Mouse (Mus musculus): ENCODE data around the gene Tmigd3. TPM values are rescaled to one million over a fixed set of nuclear protein-coding genes. Genes with fewer than 3 reads are reported as not detected.

Tmigd3 gene
- polyA plus RNA-seq, 1 experiment from 2014 or later = not detected

DNA sequence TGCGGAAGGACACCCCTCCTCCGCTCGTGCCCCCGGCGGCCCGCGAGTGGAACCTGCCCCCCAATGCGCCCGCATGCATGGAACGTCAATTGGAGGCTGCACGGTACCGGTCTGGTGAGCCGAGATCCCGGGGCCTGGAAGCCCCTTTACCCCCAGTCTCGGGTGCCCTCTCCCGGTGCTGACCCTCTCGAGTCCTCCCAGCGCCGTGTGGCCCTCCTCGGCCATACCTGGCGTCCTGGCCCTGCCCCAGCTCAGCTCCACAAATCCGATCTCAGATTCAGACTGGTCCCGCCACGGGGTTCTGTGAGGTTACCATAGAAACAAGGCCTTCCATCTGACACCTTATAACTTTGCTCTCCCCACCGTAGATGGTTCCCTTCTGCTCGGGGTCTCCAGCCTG, 88.9 kb downstream of the Tmigd3 start:
- H3K36me3 ChIP-seq (ENCODE audit: control insufficient read depth, insufficient read depth, low read length) = peaks cover 14% of the 10 kb centered on the region
- peak overlapping the region; percentile 80 for H3K4me3 ChIP-seq (ENCODE audit: low read length)
- peaks cover 18% of the 10 kb centered on the region for H3K4me1 ChIP-seq (replicated peaks; ENCODE audit: control insufficient read depth, insufficient read depth, low read length)
- peak; percentile 61 for ATAC-seq (ENCODE audit: low read depth)
- no peaks in the 10 kb centered on the region for H3K9me3 ChIP-seq (ENCODE audit: control insufficient read depth, low read length)
- H3K27me3 ChIP-seq (ENCODE audit: control insufficient read depth, insufficient read depth, low read depth, low read length) = no peaks in the 10 kb centered on the region
- H3K27ac ChIP-seq (ENCODE audit: low read length) = peak overlapping the region; percentile 26; the same call in 1 of the 2 replicates
- H3K9ac ChIP-seq (ENCODE audit: low read length) = peak overlapping the region; percentile 83
- 1% methylated on average over 26 of the region's 26 CpGs for WGBS
- H3K4me2 ChIP-seq (ENCODE audit: low read depth, low read length) = peak overlapping the region; percentile 83

- Histone ChIP-seq H3K27ac (ENCODE audit: low read length) (peak within 1 kb of the TSS; percentile 87), H3K4me3 (ENCODE audit: low read length) (peak within 1 kb of the TSS; percentile 80), H3K36me3 (ENCODE audit: control insufficient read depth, insufficient read depth, low read length) (peaks cover 18% of the 10 kb centered on the region), H3K9ac (ENCODE audit: low read length) (peak within 1 kb of the TSS; percentile 97), H3K27me3 (ENCODE audit: control insufficient read depth, insufficient read depth, low read depth, low read length) (no peaks in the 10 kb centered on the region), H3K9me3 (ENCODE audit: control insufficient read depth, low read length) (no peaks in the 10 kb centered on the region), H3K4me2 (ENCODE audit: low read depth, low read length) (peak within 1 kb of the TSS; percentile 83), H3K4me1 (replicated peaks; ENCODE audit: control insufficient read depth, insufficient read depth, low read length) (peaks cover 18% of the 10 kb centered on the region)
- 3% methylated on average over 6 of the region's 6 CpGs for WGBS
- ATAC-seq (ENCODE audit: low read depth) = no peak
Measured at GRCm38 (mm10) chr3:105959999-105960398, 89.3 kb downstream of the Tmigd3 start, which contains the start of gene Atp5f1. TSS of gene Atp5f1 (minus strand) at chr3:105960099.

- no peaks in the 10 kb centered on the region for H3K27me3 ChIP-seq (ENCODE audit: control insufficient read depth, insufficient read depth, low read depth, low read length)
- H3K4me1 ChIP-seq (replicated peaks; ENCODE audit: control insufficient read depth, insufficient read depth, low read length) = peaks cover 18% of the 10 kb centered on the region
- no peak overlapping the region for H3K27ac ChIP-seq (ENCODE audit: low read length)
- H3K36me3 ChIP-seq (ENCODE audit: control insufficient read depth, insufficient read depth, low read length) = peaks cover 21% of the 10 kb centered on the region
- no peak overlapping the region for H3K4me3 ChIP-seq (ENCODE audit: low read length)
- H3K9me3 ChIP-seq (ENCODE audit: control insufficient read depth, low read length) = no peaks in the 10 kb centered on the region
- no peak overlapping the region for H3K9ac ChIP-seq (ENCODE audit: low read length)
- no peak for ATAC-seq (ENCODE audit: low read depth)
- H3K4me2 ChIP-seq (ENCODE audit: low read depth, low read length) = peak overlapping the region; percentile 83; the same call in 1 of the 2 replicates
- 90% methylated on average over 2 of the region's 2 CpGs for WGBS
Measured at GRCm38 (mm10) chr3:105960700-105961099, 90.0 kb downstream of the Tmigd3 start.

DNA sequence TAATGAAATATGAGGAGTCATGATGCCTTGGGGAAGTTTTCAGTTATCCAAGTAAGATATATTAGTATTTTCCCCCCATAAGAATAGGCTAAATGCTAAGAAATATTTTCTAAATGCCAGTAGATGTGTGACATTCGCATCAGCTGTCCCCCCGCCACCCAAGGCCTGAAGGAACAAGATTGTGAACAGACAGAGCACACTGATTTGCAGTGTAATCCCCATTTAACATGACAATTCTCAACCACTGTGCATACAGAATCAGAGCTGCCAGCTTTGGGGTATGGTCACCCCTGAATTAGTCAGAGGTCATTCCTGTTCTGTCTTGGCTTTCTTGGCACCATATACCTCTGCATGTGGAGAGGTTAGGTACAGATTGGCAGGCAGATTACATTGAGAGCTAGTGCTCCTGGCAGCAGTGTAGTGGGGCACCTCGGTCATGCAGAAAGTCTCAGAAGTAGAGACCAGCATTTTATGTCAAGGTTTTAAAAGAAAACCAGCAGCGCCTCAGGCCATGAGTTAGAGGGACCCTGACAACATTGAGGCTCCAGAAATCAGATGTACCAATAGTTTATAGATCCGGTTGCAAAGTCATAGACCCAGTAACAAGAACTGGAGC, 101.2 kb downstream of the Tmigd3 start:
- Histone ChIP-seq H3K27me3 (ENCODE audit: control insufficient read depth, insufficient read depth, low read depth, low read length) (no peaks in the 10 kb centered on the region), H3K27ac (ENCODE audit: low read length) (no peak overlapping the region), H3K9me3 (ENCODE audit: control insufficient read depth, low read length) (no peaks in the 10 kb centered on the region), H3K4me3 (ENCODE audit: low read length) (no peak overlapping the region), H3K36me3 (ENCODE audit: control insufficient read depth, insufficient read depth, low read length) (peaks cover 16% of the 10 kb centered on the region), H3K4me1 (replicated peaks; ENCODE audit: control insufficient read depth, insufficient read depth, low read length) (no peaks in the 10 kb centered on the region), H3K9ac (ENCODE audit: low read length) (no peak overlapping the region), H3K4me2 (ENCODE audit: low read depth, low read length) (no peak overlapping the region)
- no peak for ATAC-seq (ENCODE audit: low read depth)
- WGBS = 80% methylated on average over 5 of the region's 5 CpGs

DNA sequence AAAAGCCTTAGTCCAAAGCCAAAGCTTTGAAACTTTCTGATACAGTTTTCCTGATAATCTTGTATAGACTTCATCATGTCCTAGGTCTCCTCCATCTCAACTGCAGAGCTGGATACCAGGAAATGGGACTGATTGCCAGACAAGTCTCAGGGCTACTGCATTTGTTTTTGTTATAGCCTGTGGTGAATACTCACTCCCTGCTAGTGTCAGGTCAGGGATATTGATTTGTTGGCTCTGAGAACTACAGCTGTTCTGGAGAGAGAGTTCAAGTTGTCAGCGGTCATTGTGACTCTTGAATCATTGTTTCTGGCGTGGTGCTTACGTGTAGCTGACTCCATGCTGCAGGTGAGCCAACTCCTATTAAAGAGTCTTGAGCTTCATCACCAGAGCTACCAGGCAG, 102.7 kb downstream of the Tmigd3 start, which contains the start of gene Ovgp1:
Ovgp1 (plus strand) TSS at position 301 of the 400 bp plus-strand sequence.
- H3K9me3 ChIP-seq (ENCODE audit: control insufficient read depth, low read length) = no peaks in the 10 kb centered on the region
- no peak within 1 kb of the TSS for H3K4me2 ChIP-seq (ENCODE audit: low read depth, low read length)
- ATAC-seq (ENCODE audit: low read depth) = no peak
- no peaks in the 10 kb centered on the region for H3K27me3 ChIP-seq (ENCODE audit: control insufficient read depth, insufficient read depth, low read depth, low read length)
- H3K4me3 ChIP-seq (ENCODE audit: low read length) = no peak within 1 kb of the TSS
- 69% methylated on average over 3 of the region's 3 CpGs for WGBS
- H3K27ac ChIP-seq (ENCODE audit: low read length) = no peak within 1 kb of the TSS
- H3K36me3 ChIP-seq (ENCODE audit: control insufficient read depth, insufficient read depth, low read length) = peaks cover 6% of the 10 kb centered on the region
- no peak within 1 kb of the TSS for H3K9ac ChIP-seq (ENCODE audit: low read length)
- no peaks in the 10 kb centered on the region for H3K4me1 ChIP-seq (replicated peaks; ENCODE audit: control insufficient read depth, insufficient read depth, low read length)

Other genes starting within 250 kb of the Tmigd3 start
- 36.5 and 37.0 TPM in 2 replicates for gene Ddx20, start 183.3 kb upstream of the Tmigd3 start, polyA plus RNA-seq (2015; fragmentation: Nextera tagmentation; extraction: Ambion mirVana)
- 2.4 and 2.5 TPM in 2 replicates for gene Inka2, start 166.3 kb upstream of the Tmigd3 start, polyA plus RNA-seq (2015; fragmentation: Nextera tagmentation; extraction: Ambion mirVana)
- 126 and 130 TPM in 2 replicates for gene Rap1a, start 69.6 kb upstream of the Tmigd3 start, polyA plus RNA-seq (2015; fragmentation: Nextera tagmentation; extraction: Ambion mirVana)
- gene Adora3, start within 50 bp of the Tmigd3 start, polyA plus RNA-seq (2015; fragmentation: Nextera tagmentation; extraction: Ambion mirVana) = 0.45 TPM in 2 replicates
- gene I830077J02Rik, start 61.8 kb downstream of the Tmigd3 start, polyA plus RNA-seq (2015; fragmentation: Nextera tagmentation; extraction: Ambion mirVana) = 0.93 TPM in 2 replicates
- 102 and 117 TPM in 2 replicates for gene Wdr77, start 88.5 kb downstream of the Tmigd3 start, polyA plus RNA-seq (2015; fragmentation: Nextera tagmentation; extraction: Ambion mirVana)
- gene Atp5f1, start 89.2 kb downstream of the Tmigd3 start, polyA plus RNA-seq (2015; fragmentation: Nextera tagmentation; extraction: Ambion mirVana) = 465 and 474 TPM in 2 replicates
- gene Ovgp1, start 102.8 kb downstream of the Tmigd3 start, polyA plus RNA-seq (2015; fragmentation: Nextera tagmentation; extraction: Ambion mirVana) = 0.97 and 2.1 TPM in 2 replicates
- 11.3 and 16.2 TPM in 2 replicates for gene Pifo, start 143.7 kb downstream of the Tmigd3 start, polyA plus RNA-seq (2015; fragmentation: Nextera tagmentation; extraction: Ambion mirVana)
- not detected in 2 replicates for gene Chil5, start 161.9 kb downstream of the Tmigd3 start, polyA plus RNA-seq (2015; fragmentation: Nextera tagmentation; extraction: Ambion mirVana)
- 0.35 and 1.1 TPM in 2 replicates for gene Chia1, start 242.3 kb downstream of the Tmigd3 start, polyA plus RNA-seq (2015; fragmentation: Nextera tagmentation; extraction: Ambion mirVana)